28 mouse cellular contexts compared by ENCODE assay signal in genomic region chr7:114018861-114019260, GRCm38 (mm10).
A peak's percentile ranks its signal among the peaks of the same experiment; 100 is the strongest.
DNase-seq lines count a peak whose midpoint lies in the region; ATAC-seq and TF ChIP-seq lines count a peak whose summit lies in the region.
"Had no signal": no experiment of that assay in that cellular context is flagged by ENCODE, and none has a peak within 500 bp of the region (broad histone marks: within the 10 kb centered on the region; RNA-seq: fewer than 3 reads in every experiment).

No protein-coding gene starts in this region.

- peak; percentile 59 for DNase-seq in cerebellum, adult 9-10 months
- DNase-seq in cerebellum, adult 2 months: no peak
- no peak for DNase-seq in hindbrain, postnatal 0 days (ENCODE audit: low spot score)
- peak; percentile 47 to 59 for DNase-seq in kidney, adult 8-10 months
- peak; percentile 74 for DNase-seq in kidney, postnatal 14 days
- DNase-seq: adrenal gland, postnatal 14 days; gastrocnemius, adult 2 months; gastrocnemius, postnatal 36 days; heart, adult 2 months; liver; lung, adult 2 months; lung, postnatal 10 days; midbrain, embryonic 14.5 days; retina, postnatal 1 day; right cerebral cortex, postnatal 14 days; thymus, postnatal 14 days had no signal

- no peak for TF ChIP-seq CTCF in cerebellum, adult 2 months (IDR thresholded peaks at IDR 0.05; ENCODE audit: borderline replicate concordance, insufficient read depth, low read depth, low read length)
- no peak for TF ChIP-seq CTCF in hindbrain, postnatal 0 days (IDR thresholded peaks at IDR 0.05; ENCODE audit: low read depth)

- WGBS in cerebellum, adult 2 months: 70% methylated on average over 3 of the region's 3 CpGs
- WGBS in hindbrain, embryonic 15.5 days: 87% methylated on average over 3 of the region's 3 CpGs
- 91% methylated on average over 3 of the region's 3 CpGs for WGBS in hindbrain, postnatal 0 days
- 77% methylated on average over 3 of the region's 3 CpGs for WGBS in kidney, embryonic 15.5 days
- 83% methylated on average over 3 of the region's 3 CpGs for WGBS in forebrain, embryonic 12.5 days

- no peak overlapping the region for H3K27ac ChIP-seq in cerebellum, adult 2 months (ENCODE audit: insufficient read depth, low read length)
- H3K27ac ChIP-seq in hindbrain, embryonic 15.5 days (replicated peaks): no peak overlapping the region
- no peak overlapping the region for H3K27ac ChIP-seq in hindbrain, postnatal 0 days
- no peak overlapping the region for H3K27ac ChIP-seq in kidney, embryonic 15.5 days
- H3K27ac ChIP-seq in forebrain, embryonic 12.5 days: no peak overlapping the region
- H3K27ac ChIP-seq: embryonic facial prominence, embryonic 10.5 days; embryonic facial prominence, embryonic 15.5 days; forebrain, embryonic 15.5 days; gastrocnemius, adult 2 months; heart, adult 2 months; hindbrain, embryonic 14.5 days; liver, embryonic 14.5 days; macrophage; neural tube, embryonic 15.5 days had no signal

- H3K4me2 ChIP-seq in hindbrain, embryonic 15.5 days: no peak overlapping the region
- H3K4me2 ChIP-seq in hindbrain, postnatal 0 days (ENCODE audit: low read depth, low read length): no peak overlapping the region
- no peak overlapping the region for H3K4me2 ChIP-seq in kidney, embryonic 15.5 days
- no peak overlapping the region for H3K4me2 ChIP-seq in forebrain, embryonic 12.5 days
- H3K4me2 ChIP-seq: embryonic facial prominence, embryonic 15.5 days; forebrain, embryonic 15.5 days; heart, embryonic 12.5 days; hindbrain, embryonic 14.5 days; neural tube, embryonic 15.5 days had no signal

- peaks cover 11% of the 10 kb centered on the region for H3K4me1 ChIP-seq in cerebellum, adult 2 months (ENCODE audit: control insufficient read depth, insufficient read depth, low read length)
- H3K4me1 ChIP-seq in hindbrain, embryonic 15.5 days (replicated peaks): peaks cover 9% of the 10 kb centered on the region; the same call in 1 of the 2 replicates
- no peaks in the 10 kb centered on the region for H3K4me1 ChIP-seq in hindbrain, postnatal 0 days (ENCODE audit: insufficient read depth, low read length)
- no peaks in the 10 kb centered on the region for H3K4me1 ChIP-seq in kidney, embryonic 15.5 days
- H3K4me1 ChIP-seq in forebrain, embryonic 12.5 days: peaks cover 13% of the 10 kb centered on the region
- H3K4me1 ChIP-seq: embryonic facial prominence, embryonic 15.5 days had no signal

- no peaks in the 10 kb centered on the region for H3K27me3 ChIP-seq in cerebellum, adult 2 months (ENCODE audit: control insufficient read depth, insufficient read depth, low read length)
- H3K27me3 ChIP-seq in hindbrain, embryonic 15.5 days: 0 out of 2 replicates have a peak, but pooled peaks cover 2% of the 10 kb centered on the region
- no peaks in the 10 kb centered on the region for H3K27me3 ChIP-seq in hindbrain, postnatal 0 days (ENCODE audit: insufficient read depth, low read length)
- no peaks in the 10 kb centered on the region for H3K27me3 ChIP-seq in kidney, embryonic 15.5 days
- peaks cover 16% of the 10 kb centered on the region for H3K27me3 ChIP-seq in forebrain, embryonic 12.5 days
- H3K27me3 ChIP-seq: embryonic facial prominence, embryonic 15.5 days; heart, embryonic 12.5 days; neural tube, embryonic 15.5 days; Patski had no signal

- H3K4me3 ChIP-seq in cerebellum, adult 2 months (replicated peaks; ENCODE audit: insufficient read depth, low read depth, low read length): no peak overlapping the region
- no peak overlapping the region for H3K4me3 ChIP-seq in hindbrain, embryonic 15.5 days
- H3K4me3 ChIP-seq in hindbrain, postnatal 0 days (ENCODE audit: low read length): no peak overlapping the region
- H3K4me3 ChIP-seq in kidney, embryonic 15.5 days (replicated peaks): no peak overlapping the region
- H3K4me3 ChIP-seq in forebrain, embryonic 12.5 days (replicated peaks): no peak overlapping the region
- H3K4me3 ChIP-seq: embryonic facial prominence, embryonic 10.5 days; embryonic facial prominence, embryonic 15.5 days; forebrain, embryonic 15.5 days; gastrocnemius, adult 2 months; heart, adult 2 months; heart, embryonic 12.5 days; neural tube, embryonic 15.5 days had no signal

- no peak overlapping the region for H3K9ac ChIP-seq in hindbrain, embryonic 15.5 days
- no peak overlapping the region for H3K9ac ChIP-seq in hindbrain, postnatal 0 days (replicated peaks; ENCODE audit: low read length)
- H3K9ac ChIP-seq in kidney, embryonic 15.5 days: no peak overlapping the region
- no peak overlapping the region for H3K9ac ChIP-seq in forebrain, embryonic 12.5 days
- H3K9ac ChIP-seq: embryonic facial prominence, embryonic 15.5 days; forebrain, embryonic 15.5 days; heart, embryonic 12.5 days; hindbrain, embryonic 14.5 days; liver, embryonic 14.5 days; neural tube, embryonic 15.5 days had no signal

- TF ChIP-seq POLR2A in cerebellum, adult 2 months (IDR thresholded peaks at IDR 0.05; ENCODE audit: borderline replicate concordance, insufficient read depth, low read length): no peak

- no peaks in the 10 kb centered on the region for H3K36me3 ChIP-seq in hindbrain, embryonic 15.5 days
- no peaks in the 10 kb centered on the region for H3K36me3 ChIP-seq in hindbrain, postnatal 0 days (ENCODE audit: insufficient read depth, low read length)
- H3K36me3 ChIP-seq in kidney, embryonic 15.5 days: no peaks in the 10 kb centered on the region
- H3K36me3 ChIP-seq in forebrain, embryonic 12.5 days (replicated peaks): no peaks in the 10 kb centered on the region
- H3K36me3 ChIP-seq: embryonic facial prominence, embryonic 10.5 days; embryonic facial prominence, embryonic 15.5 days; forebrain, embryonic 15.5 days; heart, embryonic 12.5 days; neural tube, embryonic 15.5 days had no signal

- peak; percentile 35; the same call in 1 of the 2 replicates for ATAC-seq in hindbrain, embryonic 15.5 days (ENCODE audit: low FRiP score, low read depth)
- ATAC-seq in hindbrain, postnatal 0 days: no peak
- no peak for ATAC-seq in kidney, embryonic 15.5 days (replicated peaks; ENCODE audit: low FRiP score)
- ATAC-seq in forebrain, embryonic 12.5 days (ENCODE audit: low FRiP score): no peak
- ATAC-seq: forebrain, embryonic 15.5 days; Patski had no signal

- H3K9me3 ChIP-seq in hindbrain, embryonic 15.5 days: no peaks in the 10 kb centered on the region
- H3K9me3 ChIP-seq in hindbrain, postnatal 0 days (ENCODE audit: low read length): no peaks in the 10 kb centered on the region
- H3K9me3 ChIP-seq in kidney, embryonic 15.5 days (replicated peaks): no peaks in the 10 kb centered on the region
- no peaks in the 10 kb centered on the region for H3K9me3 ChIP-seq in forebrain, embryonic 12.5 days
- H3K9me3 ChIP-seq: embryonic facial prominence, embryonic 10.5 days; embryonic facial prominence, embryonic 15.5 days; forebrain, embryonic 15.5 days; heart, embryonic 12.5 days; neural tube, embryonic 15.5 days had no signal

Comparison
In these comparisons a context has a peak if more than half of its experiments do, and no peak if none do; other contexts are left out.
1. DNase-seq: peak in cerebellum, adult 9-10 months (single experiment), kidney, adult 8-10 months (2 of 2) and kidney, postnatal 14 days (single experiment); none in cerebellum, adult 2 months (0 of 2) and hindbrain, postnatal 0 days (single experiment).